Mouse (Mus musculus) embryonic facial prominence, embryonic 15.5 days (tissue): ENCODE data around the gene Olfr1314. TPM values are rescaled to one million over a fixed set of nuclear protein-coding genes. Genes with fewer than 3 reads are reported as not detected.

Experiments used
- ATAC-seq: fragments of 200-750 bp; cut with Nextera tagmentation; 2 replicates; pipeline ENCODE4 v1.8.0; 2017; ENCODE audit warnings: low read depth, moderate TSS enrichment; ENCODE audit not compliant: insufficient number of reproducible peaks, low FRiP score, low TSS enrichment
- H3K27ac ChIP-seq: fragments of 300-500 bp; sonication (generic); replicated peaks from 2 replicates; pipeline ENCODE4 v1.5.1; 2015; ENCODE audit warnings: mild to moderate bottlenecking, inconsistent platforms
- H3K27me3 ChIP-seq: fragments of 300-500 bp; sonication (generic); 2 replicates; pipeline ENCODE4 v1.6.1; 2015; ENCODE audit warnings: inconsistent platforms
- H3K36me3 ChIP-seq: fragments of 300-500 bp; sonication (generic); 2 replicates; pipeline ENCODE4 v1.6.1; 2015; ENCODE audit warnings: mild to moderate bottlenecking, inconsistent platforms
- H3K4me1 ChIP-seq: fragments of 300-500 bp; sonication (generic); 2 replicates; pipeline ENCODE4 v1.6.1; 2015; ENCODE audit warnings: inconsistent platforms
- H3K4me2 ChIP-seq: fragments of 300-500 bp; sonication (generic); replicated peaks from 2 replicates; pipeline ENCODE4 v1.6.1; 2015; ENCODE audit warnings: mild to moderate bottlenecking, inconsistent platforms
- H3K4me3 ChIP-seq: fragments of 300-500 bp; sonication (generic); replicated peaks from 2 replicates; pipeline ENCODE4 v1.5.1; 2015; ENCODE audit warnings: mild to moderate bottlenecking, inconsistent platforms
- H3K9ac ChIP-seq: fragments of 300-500 bp; sonication (generic); 2 replicates; pipeline ENCODE4 v1.6.1; 2015; ENCODE audit warnings: inconsistent platforms
- H3K9me3 ChIP-seq: fragments of 300-500 bp; sonication (generic); replicated peaks from 2 replicates; pipeline ENCODE4 v1.6.1; 2016; ENCODE audit warnings: inconsistent platforms
- WGBS: fragments of 180-500 bp; shearing (Covaris S2); methylation state at CpG from one replicate; pipeline ENCODE4 v1.1.7; 2015; 5-methylcytosine and 5-hydroxymethylcytosine counted together
- polyA plus RNA-seq: library from polyadenylated mRNA; unstranded; fragments of >200 nt; fragmentation: Nextera tagmentation; extraction: Ambion mirVana; gene quantifications from 2 replicates; pipeline ENCODE4 v1.2.1, GENCODE M21; 2015

Olfr1314 gene
- not detected in 2 replicates for polyA plus RNA-seq

GRCm38 (mm10) chr2:112096681-112097080 is at the start of gene Olfr1314:
Gene Olfr1314 (minus strand): TSS chr2:112096781.
- no peak within 1 kb of the TSS for H3K4me2 ChIP-seq
- H3K27me3 ChIP-seq = no peaks in the 10 kb centered on the region
- H3K27ac ChIP-seq = no peak within 1 kb of the TSS
- no peak within 1 kb of the TSS for H3K4me3 ChIP-seq
- no peaks in the 10 kb centered on the region for H3K9me3 ChIP-seq
- H3K9ac ChIP-seq = no peak within 1 kb of the TSS
- no peak for ATAC-seq
- no peaks in the 10 kb centered on the region for H3K36me3 ChIP-seq
- H3K4me1 ChIP-seq = no peaks in the 10 kb centered on the region

- Histone ChIP-seq H3K9me3 (no peaks in the 10 kb centered on the region), H3K27me3 (no peaks in the 10 kb centered on the region), H3K4me2 (no peak within 1 kb of the TSS), H3K4me1 (no peaks in the 10 kb centered on the region), H3K4me3 (no peak within 1 kb of the TSS), H3K27ac (no peak within 1 kb of the TSS), H3K9ac (no peak within 1 kb of the TSS), H3K36me3 (no peaks in the 10 kb centered on the region)
- no peak for ATAC-seq
- 68% methylated on average over 2 of the region's 2 CpGs for WGBS
Measured at GRCm38 (mm10) chr2:112140029-112140428, 43.4 kb upstream of the Olfr1314 start, which contains the start of gene Olfr1317. Gene Olfr1317 (plus strand): TSS chr2:112140329.

- Histone ChIP-seq H3K9me3 (no peaks in the 10 kb centered on the region), H3K4me2 (no peak within 1 kb of the TSS), H3K4me1 (no peaks in the 10 kb centered on the region), H3K27me3 (no peaks in the 10 kb centered on the region), H3K36me3 (no peaks in the 10 kb centered on the region), H3K4me3 (no peak within 1 kb of the TSS), H3K27ac (no peak within 1 kb of the TSS), H3K9ac (no peak within 1 kb of the TSS)
- ATAC-seq = no peak
- WGBS = 85% methylated on average over 2 of the region's 2 CpGs
Measured at GRCm38 (mm10) chr2:112134877-112135276, 38.3 kb upstream of the Olfr1314 start, which contains the start of gene Olfr1316. Gene Olfr1316 (minus strand): TSS chr2:112134977.

GRCm38 (mm10) chr2:112115340-112115739 is 18.8 kb upstream of the Olfr1314 start, which contains the start of gene Olfr1315-ps1:
Gene Olfr1315-ps1 (minus strand): TSS chr2:112115440.
- Histone ChIP-seq H3K9ac (no peak within 1 kb of the TSS), H3K4me2 (no peak within 1 kb of the TSS), H3K4me3 (no peak within 1 kb of the TSS), H3K4me1 (no peaks in the 10 kb centered on the region), H3K27me3 (no peaks in the 10 kb centered on the region), H3K9me3 (no peaks in the 10 kb centered on the region), H3K27ac (no peak within 1 kb of the TSS), H3K36me3 (no peaks in the 10 kb centered on the region)
- no peak for ATAC-seq
- 70% methylated on average over 1 of the region's 1 CpGs for WGBS

GRCm38 (mm10) chr2:112077743-112078142 is 18.8 kb downstream of the Olfr1314 start, which contains the start of gene Olfr1313:
Gene Olfr1313 (minus strand): TSS chr2:112077843.
- Histone ChIP-seq H3K9me3 (no peaks in the 10 kb centered on the region), H3K36me3 (no peaks in the 10 kb centered on the region), H3K4me3 (no peak within 1 kb of the TSS), H3K9ac (no peak within 1 kb of the TSS), H3K4me2 (no peak within 1 kb of the TSS), H3K27me3 (no peaks in the 10 kb centered on the region), H3K4me1 (no peaks in the 10 kb centered on the region), H3K27ac (no peak within 1 kb of the TSS)
- ATAC-seq = no peak

- Histone ChIP-seq H3K27ac (no peak within 1 kb of the TSS), H3K9ac (no peak within 1 kb of the TSS), H3K4me1 (no peaks in the 10 kb centered on the region), H3K9me3 (no peaks in the 10 kb centered on the region), H3K4me3 (no peak within 1 kb of the TSS), H3K27me3 (no peaks in the 10 kb centered on the region), H3K4me2 (no peak within 1 kb of the TSS), H3K36me3 (no peaks in the 10 kb centered on the region)
- WGBS = 33% methylated on average over 1 of the region's 1 CpGs
- ATAC-seq = no peak
Measured at GRCm38 (mm10) chr2:112050138-112050537, 46.4 kb downstream of the Olfr1314 start, which contains the start of gene Olfr1312. Gene Olfr1312 (minus strand): TSS chr2:112050238.

Other genes starting within 250 kb of the Olfr1314 start
- not detected in 2 replicates for gene Olfr1305, start 219.6 kb downstream of the Olfr1314 start, polyA plus RNA-seq
- not detected in 2 replicates for gene Olfr1306, start 180.5 kb downstream of the Olfr1314 start, polyA plus RNA-seq
- not detected in 2 replicates for gene Olfr1307, start 147.3 kb downstream of the Olfr1314 start, polyA plus RNA-seq
- not detected in 2 replicates for gene Olfr1308, start 131.8 kb downstream of the Olfr1314 start, polyA plus RNA-seq
- not detected in 2 replicates for gene Olfr1309, start 106.5 kb downstream of the Olfr1314 start, polyA plus RNA-seq
- not detected in 2 replicates for gene Olfr1310, start 84.1 kb downstream of the Olfr1314 start, polyA plus RNA-seq
- not detected in 2 replicates for gene Olfr1311, start 72.4 kb downstream of the Olfr1314 start, polyA plus RNA-seq
- gene Olfr1312, start 46.5 kb downstream of the Olfr1314 start, polyA plus RNA-seq = not detected in 2 replicates
- gene Olfr1313, start 18.9 kb downstream of the Olfr1314 start, polyA plus RNA-seq = not detected in 2 replicates
- not detected in 2 replicates for gene Olfr1315-ps1, start 18.7 kb upstream of the Olfr1314 start, polyA plus RNA-seq
- not detected in 2 replicates for gene Olfr1316, start 38.2 kb upstream of the Olfr1314 start, polyA plus RNA-seq
- not detected in 2 replicates for gene Olfr1317, start 43.5 kb upstream of the Olfr1314 start, polyA plus RNA-seq
- 0.09 TPM in 1 of 2 replicates, not detected in the other for gene Olfr1318, start 57.4 kb upstream of the Olfr1314 start, polyA plus RNA-seq
- 24.5 and 35.9 TPM in 2 replicates for gene Lpcat4, start 142.7 kb upstream of the Olfr1314 start, polyA plus RNA-seq
- gene Nutm1, start 162.5 kb upstream of the Olfr1314 start, polyA plus RNA-seq = not detected in 2 replicates
- 201 and 206 TPM in 2 replicates for gene Nop10, start 165.1 kb upstream of the Olfr1314 start, polyA plus RNA-seq
- gene Slc12a6, start 169.0 kb upstream of the Olfr1314 start, polyA plus RNA-seq = 11.1 and 11.8 TPM in 2 replicates
- gene Gm21985, start 169.5 kb upstream of the Olfr1314 start, polyA plus RNA-seq = not detected in 2 replicates